Mouse (Mus musculus) liver, embryonic 11.5 days (tissue): ENCODE results near the gene Sell. TPM values are rescaled to one million over a fixed set of nuclear protein-coding genes. Genes with fewer than 3 reads are reported as not detected.
"Not testable (repeated sequence)": the region's sequence is repeated elsewhere in the genome, so short reads cannot be mapped to it uniquely, and the experiment has no call there.

Experiments
- ATAC-seq: fragments of 200-750 bp; cut with Nextera tagmentation; replicated peaks from 2 replicates; pipeline ENCODE4 v1.8.0; 2017; ENCODE audit warnings: moderate number of reproducible peaks, mild to moderate bottlenecking, moderate TSS enrichment, moderate library complexity; ENCODE audit not compliant: low FRiP score
- DNase-seq: peaks from one replicate; pipeline ENCODE4 v3.0.0-alpha.2; 2017; ENCODE audit warnings: low spot score
- H3K27ac ChIP-seq: fragments of 300-500 bp; sonication (generic); 2 replicates; pipeline ENCODE4 v1.5.1; 2014; ENCODE audit warnings: mild to moderate bottlenecking, low read depth, low read length, control low read depth
- H3K27me3 ChIP-seq: fragments of 300-500 bp; sonication (generic); replicated peaks from 2 replicates; pipeline ENCODE4 v1.6.1; 2014; ENCODE audit warnings: low read length, mixed read lengths; ENCODE audit not compliant: control insufficient read depth, insufficient read depth
- H3K36me3 ChIP-seq: fragments of 300-500 bp; sonication (generic); 2 replicates; pipeline ENCODE4 v1.6.1; 2014; ENCODE audit warnings: mild to moderate bottlenecking, low read length, moderate library complexity, mixed read lengths; ENCODE audit not compliant: control insufficient read depth, insufficient read depth
- H3K4me1 ChIP-seq: fragments of 300-500 bp; sonication (generic); replicated peaks from 2 replicates; pipeline ENCODE4 v1.6.1; 2014; ENCODE audit warnings: low read length, mixed read lengths; ENCODE audit not compliant: control insufficient read depth, insufficient read depth
- H3K4me2 ChIP-seq: fragments of 300-500 bp; sonication (generic); 2 replicates; pipeline ENCODE4 v1.6.1; 2014; ENCODE audit warnings: mild to moderate bottlenecking, control low read depth, moderate library complexity
- H3K4me3 ChIP-seq: fragments of 300-500 bp; sonication (generic); 2 replicates; pipeline ENCODE4 v1.5.1; 2014; ENCODE audit warnings: low read depth, low read length, control low read depth
- H3K9ac ChIP-seq: fragments of 300-500 bp; sonication (generic); 2 replicates; pipeline ENCODE4 v1.6.1; 2014; ENCODE audit warnings: low read depth, low read length, control low read depth
- H3K9me3 ChIP-seq: fragments of 300-500 bp; sonication (generic); 2 replicates; pipeline ENCODE4 v1.6.1; 2016; ENCODE audit warnings: low read length, inconsistent platforms, mixed read lengths; ENCODE audit not compliant: control insufficient read depth
- WGBS: fragments of 180-500 bp; shearing (Covaris S2); extraction: QIAGEN DNeasy Blood & Tissue Kit; methylation state at CpG from one replicate; pipeline ENCODE4 v1.1.7; 2014; 5-methylcytosine and 5-hydroxymethylcytosine counted together
- polyA plus RNA-seq: library from polyadenylated mRNA; unstranded; fragments of >200 nt; fragmentation: Nextera tagmentation; extraction: Ambion mirVana; gene quantifications from 2 replicates; pipeline ENCODE4 v1.2.1, GENCODE M21; 2014

Gene Sell
- polyA plus RNA-seq, result 1.1 and 1.5 TPM in 2 replicates

GRCm38 (mm10) chr1:164061925-164062324 lies at the start of gene Sell:
Gene Sell (plus strand): TSS chr1:164061982.
- Histone ChIP-seq H3K9ac (no peak within 1 kb of the TSS), H3K27me3 (no peaks in the 10 kb centered on the region), H3K4me3 (no peak within 1 kb of the TSS), H3K27ac (no peak within 1 kb of the TSS), H3K36me3 (no peaks in the 10 kb centered on the region), H3K4me1 (no peaks in the 10 kb centered on the region), H3K9me3 (no peaks in the 10 kb centered on the region), H3K4me2 (no peak within 1 kb of the TSS)
- no peak for ATAC-seq
- 72% methylated on average over 4 of the region's 4 CpGs for WGBS
- DNase-seq, result no peak

DNA sequence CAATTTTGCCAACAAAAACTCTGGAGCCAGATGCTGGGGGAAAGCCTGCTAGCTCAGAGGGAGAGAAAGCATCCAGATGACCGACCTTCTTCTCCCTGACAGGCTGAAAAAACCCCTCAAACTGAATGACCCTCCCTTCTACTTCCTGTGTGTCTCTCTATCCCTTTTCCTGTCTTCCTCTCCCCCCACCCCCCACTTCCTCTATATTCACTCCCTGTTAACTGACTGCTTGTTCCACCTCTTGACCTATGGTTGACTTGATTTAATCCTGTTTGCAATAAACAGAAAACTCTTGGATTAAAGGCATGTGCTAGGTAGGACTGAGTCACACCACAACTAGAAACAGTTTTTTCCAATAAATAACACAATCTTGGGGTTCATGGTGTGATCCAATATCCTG lies 47.2 kb upstream of the Sell start:
- ATAC-seq, result no peak
- WGBS, result 40% methylated on average over 1 of the region's 1 CpGs

GRCm38 (mm10) chr1:164018221-164018896 lies 43.4 kb upstream of the Sell start:
- no peak for ATAC-seq
- DNase-seq, result no peak
- H3K9me3 ChIP-seq, result no peaks in the 10 kb centered on the region
- no peak overlapping the region for H3K4me3 ChIP-seq
- H3K4me1 ChIP-seq, result no peaks in the 10 kb centered on the region
- WGBS, result 82% methylated on average over 16 of the region's 16 CpGs
- H3K36me3 ChIP-seq, result no peaks in the 10 kb centered on the region
- no peak overlapping the region for H3K9ac ChIP-seq
- H3K27ac ChIP-seq, result no peak overlapping the region
- no peaks in the 10 kb centered on the region for H3K27me3 ChIP-seq
- H3K4me2 ChIP-seq, result no peak overlapping the region

More for the DNA sequence above, 47.2 kb upstream of the Sell start:
- Histone ChIP-seq H3K4me2 (no peak overlapping the region), H3K9ac (no peak overlapping the region), H3K27me3 (no peaks in the 10 kb centered on the region), H3K4me3 (no peak overlapping the region), H3K36me3 (no peaks in the 10 kb centered on the region), H3K27ac (no peak overlapping the region), H3K4me1 (no peaks in the 10 kb centered on the region), H3K9me3 (no peaks in the 10 kb centered on the region)
- DNase-seq, result no peak

GRCm38 (mm10) chr1:164019789-164020188 lies 42.0 kb upstream of the Sell start:
- H3K4me2 ChIP-seq, result no peak overlapping the region
- H3K4me1 ChIP-seq, result no peaks in the 10 kb centered on the region
- H3K27ac ChIP-seq, result no peak overlapping the region
- no peak for DNase-seq
- no peak for ATAC-seq
- WGBS, result 58% methylated on average over 6 of the region's 6 CpGs
- no peaks in the 10 kb centered on the region for H3K36me3 ChIP-seq
- H3K27me3 ChIP-seq, result no peaks in the 10 kb centered on the region
- no peak overlapping the region for H3K4me3 ChIP-seq
- H3K9me3 ChIP-seq, result no peaks in the 10 kb centered on the region
- H3K9ac ChIP-seq, result no peak overlapping the region

DNA sequence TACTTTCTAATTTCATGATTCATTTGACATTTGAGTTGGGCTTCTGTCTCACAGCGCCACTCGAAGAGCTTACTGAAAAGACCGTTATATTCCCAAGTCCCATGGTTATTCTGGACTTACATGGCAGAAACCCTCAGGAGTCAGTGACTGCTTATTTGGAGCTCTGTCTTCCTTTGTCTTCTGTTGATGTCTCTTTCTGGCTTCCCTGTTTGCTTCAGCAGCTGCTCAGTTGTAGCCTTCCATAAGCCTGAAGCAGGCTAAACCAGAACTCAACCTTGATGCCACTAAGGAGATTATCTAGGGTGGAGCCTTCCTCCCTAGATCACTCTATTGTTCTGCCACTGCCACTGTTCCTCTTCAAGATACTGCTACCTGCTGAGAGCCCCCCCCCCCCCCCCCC lies 41.0 kb upstream of the Sell start:
- H3K27ac ChIP-seq, H3K36me3 ChIP-seq, ATAC-seq, H3K9me3 ChIP-seq, H3K4me2 ChIP-seq, H3K4me3 ChIP-seq, H3K9ac ChIP-seq, DNase-seq, H3K27me3 ChIP-seq, H3K4me1 ChIP-seq: not testable (repeated sequence)
- WGBS, result 97% methylated on average over 3 of the region's 3 CpGs

GRCm38 (mm10) chr1:164022106-164022505 lies 39.7 kb upstream of the Sell start:
- not testable (repeated sequence) for H3K4me1 ChIP-seq, H3K4me3 ChIP-seq, H3K27me3 ChIP-seq, H3K36me3 ChIP-seq, H3K9me3 ChIP-seq, H3K9ac ChIP-seq, DNase-seq, H3K4me2 ChIP-seq, ATAC-seq, H3K27ac ChIP-seq
- 74% methylated on average over 5 of the region's 5 CpGs for WGBS

DNA sequence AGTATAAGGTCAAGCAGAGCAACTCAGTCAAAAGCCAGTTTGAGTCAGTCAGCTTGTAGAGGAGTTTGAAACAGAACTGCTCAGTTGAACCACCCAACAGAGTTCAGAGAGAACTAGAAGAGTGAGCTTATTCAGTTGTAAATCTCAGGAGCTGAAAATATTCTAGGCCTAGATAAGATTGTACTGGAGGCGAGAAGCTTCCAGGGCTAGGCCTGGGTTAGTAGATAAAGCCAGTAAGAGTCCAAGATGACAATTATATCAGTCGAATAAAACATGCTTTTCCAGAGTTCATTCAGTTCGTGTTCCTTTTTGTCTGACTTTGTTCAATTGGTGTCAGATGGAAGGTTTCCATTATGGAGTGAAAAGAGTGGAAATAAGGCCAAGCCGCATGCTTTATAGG lies 36.1 kb upstream of the Sell start:
- H3K4me2 ChIP-seq, result no peak overlapping the region
- DNase-seq (no peak), ATAC-seq (no peak)
- no peaks in the 10 kb centered on the region for H3K27me3 ChIP-seq
- no peaks in the 10 kb centered on the region for H3K36me3 ChIP-seq
- H3K4me3 ChIP-seq, result no peak overlapping the region
- no peaks in the 10 kb centered on the region for H3K9me3 ChIP-seq
- H3K4me1 ChIP-seq, result no peaks in the 10 kb centered on the region
- WGBS, result 63% methylated on average over 4 of the region's 4 CpGs
- no peak overlapping the region for H3K27ac ChIP-seq
- no peak overlapping the region for H3K9ac ChIP-seq

- Histone ChIP-seq H3K36me3 (no peaks in the 10 kb centered on the region), H3K4me1 (no peaks in the 10 kb centered on the region), H3K27me3 (no peaks in the 10 kb centered on the region), H3K9ac (no peak overlapping the region), H3K4me3 (no peak overlapping the region), H3K27ac (no peak overlapping the region), H3K9me3 (no peaks in the 10 kb centered on the region), H3K4me2 (no peak overlapping the region)
- ATAC-seq (no peak), DNase-seq (no peak)
- 57% methylated on average over 5 of the region's 5 CpGs for WGBS
Observed at GRCm38 (mm10) chr1:164027416-164027815, 34.4 kb upstream of the Sell start.

GRCm38 (mm10) chr1:164040385-164041135 lies 21.2 kb upstream of the Sell start:
- H3K27ac ChIP-seq, result no peak overlapping the region
- no peak for ATAC-seq
- no peak overlapping the region for H3K9ac ChIP-seq
- H3K9me3 ChIP-seq, result no peaks in the 10 kb centered on the region
- H3K36me3 ChIP-seq, result no peaks in the 10 kb centered on the region
- H3K27me3 ChIP-seq, result no peaks in the 10 kb centered on the region
- H3K4me3 ChIP-seq, result no peak overlapping the region
- 79% methylated on average over 10 of the region's 10 CpGs for WGBS
- DNase-seq, result no peak
- no peak overlapping the region for H3K4me2 ChIP-seq
- H3K4me1 ChIP-seq, result no peaks in the 10 kb centered on the region
